Mouse (Mus musculus): ENCODE data around the gene Ldhd. TPM values are rescaled to one million over a fixed set of nuclear protein-coding genes. Genes with fewer than 3 reads are reported as not detected.

The Ldhd gene
- polyA plus RNA-seq, 1 experiment from 2014 or later: 1.2 TPM

Other genes starting within 250 kb of the Ldhd start
- 0.97 and 1.5 TPM in 2 replicates for gene Fa2h, start 236.6 kb downstream of the Ldhd start, polyA plus RNA-seq (2014; fragmentation: Nextera tagmentation; extraction: Ambion mirVana)
- 5.2 TPM in 2 replicates for gene Wdr59, start 108.3 kb downstream of the Ldhd start, polyA plus RNA-seq (2014; fragmentation: Nextera tagmentation; extraction: Ambion mirVana)
- 27.0 and 34.2 TPM in 2 replicates for gene Znrf1, start 94.3 kb downstream of the Ldhd start, polyA plus RNA-seq (2014; fragmentation: Nextera tagmentation; extraction: Ambion mirVana)
- gene Zfp1, start 13.0 kb upstream of the Ldhd start, polyA plus RNA-seq (2014; fragmentation: Nextera tagmentation; extraction: Ambion mirVana): 20.5 and 24.2 TPM in 2 replicates
- gene Ctrb1, start 60.6 kb upstream of the Ldhd start, polyA plus RNA-seq (2014; fragmentation: Nextera tagmentation; extraction: Ambion mirVana): 387 TPM in 1 of 2 replicates, not detected in the other
- 50.2 and 54.2 TPM in 2 replicates for gene Bcar1, start 113.4 kb upstream of the Ldhd start, polyA plus RNA-seq (2014; fragmentation: Nextera tagmentation; extraction: Ambion mirVana)
- 166 and 198 TPM in 2 replicates for gene Cfdp1, start 223.9 kb upstream of the Ldhd start, polyA plus RNA-seq (2014; fragmentation: Nextera tagmentation; extraction: Ambion mirVana)
- gene Tmem170, start 246.4 kb upstream of the Ldhd start, polyA plus RNA-seq (2014; fragmentation: Nextera tagmentation; extraction: Ambion mirVana): 9.0 and 9.4 TPM in 2 replicates

Measured in intestine, embryonic 14.5 days (tissue).